Mouse (Mus musculus): ENCODE measurements around the gene Ttc28. TPM values are rescaled to one million over a fixed set of nuclear protein-coding genes. Genes with fewer than 3 reads are reported as not detected.
A peak's percentile ranks its signal among the peaks of the same experiment; 100 is the strongest.

Ttc28 gene
- polyA plus RNA-seq, 1 experiment from 2014 or later: 21.3 TPM

- no peak for ATAC-seq
These were observed 295.8 kb downstream of the Ttc28 start for GRCm38 (mm10) chr5:111175410-111175809.

GRCm38 (mm10) chr5:111175842-111176241 is 296.2 kb downstream of the Ttc28 start:
- 39% methylated on average over 9 of the region's 9 CpGs for WGBS
- no peak overlapping the region for H3K9ac ChIP-seq (replicated peaks)
- 0 out of 2 replicates have a peak, but pooled peaks cover 6% of the 10 kb centered on the region for H3K27me3 ChIP-seq
- H3K27ac ChIP-seq: no peak overlapping the region
- peaks cover 66% of the 10 kb centered on the region for H3K4me1 ChIP-seq (replicated peaks)
- H3K4me2 ChIP-seq (replicated peaks): no peak overlapping the region
- no peaks in the 10 kb centered on the region for H3K36me3 ChIP-seq
- no peak overlapping the region for H3K4me3 ChIP-seq (replicated peaks)
- no peak for ATAC-seq
- no peaks in the 10 kb centered on the region for H3K9me3 ChIP-seq

More at GRCm38 (mm10) chr5:111175410-111175809, 295.8 kb downstream of the Ttc28 start:
- peaks cover 66% of the 10 kb centered on the region for H3K4me1 ChIP-seq (replicated peaks)
- H3K4me2 ChIP-seq (replicated peaks): 0 out of 2 replicates have a peak overlapping the region, but pooled peaks have one; percentile 7
- WGBS: 72% methylated on average over 12 of the region's 12 CpGs
- no peaks in the 10 kb centered on the region for H3K9me3 ChIP-seq
- H3K27ac ChIP-seq: peak overlapping the region; percentile 20; the same call in 1 of the 2 replicates
- H3K27me3 ChIP-seq: 0 out of 2 replicates have a peak, but pooled peaks cover 6% of the 10 kb centered on the region
- no peak overlapping the region for H3K4me3 ChIP-seq (replicated peaks)
- no peak overlapping the region for H3K9ac ChIP-seq (replicated peaks)
- H3K36me3 ChIP-seq: no peaks in the 10 kb centered on the region

GRCm38 (mm10) chr5:111176441-111176840 is 296.8 kb downstream of the Ttc28 start:
- no peak for ATAC-seq
- WGBS: 88% methylated on average over 13 of the region's 13 CpGs
- Histone ChIP-seq H3K4me3 (replicated peaks) (no peak overlapping the region), H3K27ac (peak overlapping the region; percentile 64), H3K27me3 (0 out of 2 replicates have a peak, but pooled peaks cover 6% of the 10 kb centered on the region), H3K4me2 (replicated peaks) (no peak overlapping the region), H3K9ac (replicated peaks) (no peak overlapping the region; the same call in 1 of the 2 replicates), H3K9me3 (no peaks in the 10 kb centered on the region), H3K36me3 (no peaks in the 10 kb centered on the region), H3K4me1 (replicated peaks) (peaks cover 71% of the 10 kb centered on the region)

- ATAC-seq: no peak
- Histone ChIP-seq H3K4me1 (replicated peaks) (peaks cover 82% of the 10 kb centered on the region), H3K4me3 (replicated peaks) (no peak overlapping the region), H3K27ac (peak overlapping the region; percentile 88; the same call in 1 of the 2 replicates), H3K36me3 (peaks cover 6% of the 10 kb centered on the region), H3K4me2 (replicated peaks) (no peak overlapping the region), H3K27me3 (no peaks in the 10 kb centered on the region), H3K9ac (replicated peaks) (no peak overlapping the region), H3K9me3 (no peaks in the 10 kb centered on the region)
- WGBS: 63% methylated on average over 21 of the region's 21 CpGs
These were observed 298.9 kb downstream of the Ttc28 start for GRCm38 (mm10) chr5:111178324-111179076.

- Histone ChIP-seq H3K4me1 (replicated peaks) (peaks cover 82% of the 10 kb centered on the region), H3K9me3 (no peaks in the 10 kb centered on the region), H3K27me3 (no peaks in the 10 kb centered on the region), H3K4me3 (replicated peaks) (no peak overlapping the region), H3K4me2 (replicated peaks) (no peak overlapping the region), H3K36me3 (peaks cover 16% of the 10 kb centered on the region), H3K27ac (peak overlapping the region; percentile 88), H3K9ac (replicated peaks) (peak overlapping the region; percentile 50)
- ATAC-seq: no peak
- WGBS: 57% methylated on average over 7 of the region's 7 CpGs
These were observed 300.0 kb downstream of the Ttc28 start for GRCm38 (mm10) chr5:111179651-111180050.

GRCm38 (mm10) chr5:111180091-111181053 is 300.8 kb downstream of the Ttc28 start:
- peak overlapping the region; percentile 2; the same call in 1 of the 2 replicates for H3K4me2 ChIP-seq (replicated peaks)
- H3K4me1 ChIP-seq (replicated peaks): peaks cover 75% of the 10 kb centered on the region
- 55% methylated on average over 25 of the region's 25 CpGs for WGBS
- H3K9ac ChIP-seq (replicated peaks): peak overlapping the region; percentile 50
- peaks cover 16% of the 10 kb centered on the region for H3K36me3 ChIP-seq
- ATAC-seq: peak; percentile 60; the same call in 1 of the 2 replicates
- H3K27me3 ChIP-seq: no peaks in the 10 kb centered on the region
- peak overlapping the region; percentile 88 for H3K27ac ChIP-seq
- no peaks in the 10 kb centered on the region for H3K9me3 ChIP-seq
- no peak overlapping the region for H3K4me3 ChIP-seq (replicated peaks)

GRCm38 (mm10) chr5:111181204-111181912 is 301.8 kb downstream of the Ttc28 start:
- H3K36me3 ChIP-seq: peaks cover 16% of the 10 kb centered on the region
- H3K4me3 ChIP-seq (replicated peaks): no peak overlapping the region
- peak overlapping the region; percentile 50 for H3K9ac ChIP-seq (replicated peaks)
- 70% methylated on average over 7 of the region's 7 CpGs for WGBS
- no peaks in the 10 kb centered on the region for H3K27me3 ChIP-seq
- ATAC-seq: 0 out of 2 replicates have a peak, but pooled peaks have one; percentile 8
- H3K4me2 ChIP-seq (replicated peaks): 0 out of 2 replicates have a peak overlapping the region, but pooled peaks have one; percentile 2
- peak overlapping the region; percentile 88 for H3K27ac ChIP-seq
- H3K4me1 ChIP-seq (replicated peaks): peaks cover 70% of the 10 kb centered on the region
- no peaks in the 10 kb centered on the region for H3K9me3 ChIP-seq

- ATAC-seq: 0 out of 2 replicates have a peak, but pooled peaks have one; percentile 28
- H3K9me3 ChIP-seq: no peaks in the 10 kb centered on the region
- no peaks in the 10 kb centered on the region for H3K27me3 ChIP-seq
- H3K36me3 ChIP-seq: peaks cover 16% of the 10 kb centered on the region
- H3K27ac ChIP-seq: no peak overlapping the region
- H3K4me3 ChIP-seq (replicated peaks): no peak overlapping the region
- H3K9ac ChIP-seq (replicated peaks): no peak overlapping the region
- H3K4me1 ChIP-seq (replicated peaks): peaks cover 39% of the 10 kb centered on the region
- no peak overlapping the region for H3K4me2 ChIP-seq (replicated peaks)
- 38% methylated on average over 11 of the region's 11 CpGs for WGBS
These were observed 307.0 kb downstream of the Ttc28 start for GRCm38 (mm10) chr5:111186600-111186999.

- no peak for ATAC-seq
- Histone ChIP-seq H3K4me2 (replicated peaks) (no peak overlapping the region), H3K27me3 (0 out of 2 replicates have a peak, but pooled peaks cover 2% of the 10 kb centered on the region), H3K27ac (no peak overlapping the region), H3K36me3 (no peaks in the 10 kb centered on the region), H3K4me3 (replicated peaks) (no peak overlapping the region), H3K9me3 (no peaks in the 10 kb centered on the region), H3K9ac (replicated peaks) (no peak overlapping the region), H3K4me1 (replicated peaks) (peaks cover 46% of the 10 kb centered on the region)
- WGBS: 86% methylated on average over 9 of the region's 9 CpGs
These were observed 312.4 kb downstream of the Ttc28 start for GRCm38 (mm10) chr5:111191972-111192371.

GRCm38 (mm10) chr5:111194829-111195228 is 315.2 kb downstream of the Ttc28 start:
- no peak for ATAC-seq
- peaks cover 72% of the 10 kb centered on the region for H3K4me1 ChIP-seq (replicated peaks)
- H3K36me3 ChIP-seq: no peaks in the 10 kb centered on the region

More at GRCm38 (mm10) chr5:111194829-111195228, 315.2 kb downstream of the Ttc28 start:
- H3K27ac ChIP-seq: 0 out of 2 replicates have a peak overlapping the region, but pooled peaks have one; percentile 12
- H3K27me3 ChIP-seq: 0 out of 2 replicates have a peak, but pooled peaks cover 2% of the 10 kb centered on the region
- H3K4me2 ChIP-seq (replicated peaks): no peak overlapping the region
- H3K4me3 ChIP-seq (replicated peaks): no peak overlapping the region
- no peak overlapping the region for H3K9ac ChIP-seq (replicated peaks)
- WGBS: 59% methylated on average over 2 of the region's 2 CpGs
- no peaks in the 10 kb centered on the region for H3K9me3 ChIP-seq
